Mouse (Mus musculus) spleen, adult 2 months (tissue): ENCODE results near the gene Aoc1.

Source experiments
- CTCF ChIP-seq: fragments of 200-500 bp; IDR thresholded peaks from 2 replicates; pipeline ENCODE4 v1.5.1; 2011; ENCODE audit warnings: mild to moderate bottlenecking, inconsistent platforms; ENCODE audit not compliant: insufficient read depth, insufficient read length, insufficient replicate concordance; ENCODE audit errors: extremely low read depth
- POLR2A ChIP-seq: fragments of 200-500 bp; IDR thresholded peaks from 2 replicates; pipeline ENCODE4 v1.6.1; 2011; ENCODE audit warnings: low read depth, low read length, inconsistent platforms

DNA sequence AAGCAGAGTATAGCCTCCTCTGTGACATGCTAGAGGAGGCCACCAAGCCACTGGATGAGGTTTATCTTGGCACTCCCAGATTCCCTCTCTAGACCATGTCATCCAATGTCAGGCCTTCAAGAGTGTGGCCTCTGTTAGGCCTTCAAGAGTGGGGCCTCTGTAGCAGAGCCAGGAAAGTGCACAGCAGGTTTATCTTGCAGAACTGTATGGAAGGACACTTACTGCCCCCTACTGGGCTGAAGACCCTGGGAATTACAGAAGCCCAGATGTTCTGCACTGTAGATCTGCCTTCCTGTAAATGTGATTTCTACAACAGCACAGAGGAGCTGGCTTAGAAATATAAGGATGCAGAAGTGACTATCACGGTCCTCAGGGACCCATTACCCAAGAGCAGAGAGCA lies 82.2 kb downstream of the Aoc1 start:
- TF ChIP-seq CTCF (no peak), POLR2A (no peak)
